ENCODE assay signal across 21 mouse cellular contexts in genomic region chr11:105374526-105375175, GRCm38 (mm10).
DNase-seq lines count a peak whose midpoint lies in the region; ATAC-seq and TF ChIP-seq lines count a peak whose summit lies in the region.
"Had no signal": no experiment of that assay in that cellular context is flagged by ENCODE, and none has a peak within 500 bp of the region (broad histone marks: within the 10 kb centered on the region; RNA-seq: fewer than 3 reads in every experiment).

No protein-coding gene starts in this region.

- no peaks in the 10 kb centered on the region for H3K27me3 ChIP-seq in heart, embryonic 12.5 days (replicated peaks)
- H3K27me3 ChIP-seq in lung, embryonic 14.5 days (ENCODE audit: insufficient read depth, low read length): no peaks in the 10 kb centered on the region
- H3K27me3 ChIP-seq in liver, embryonic 11.5 days (replicated peaks; ENCODE audit: control insufficient read depth, insufficient read depth, low read length): no peaks in the 10 kb centered on the region; the same call in 1 of the 2 replicates
- H3K27me3 ChIP-seq in kidney, embryonic 16.5 days (ENCODE audit: insufficient read depth, low read length): no peaks in the 10 kb centered on the region
- H3K27me3 ChIP-seq: stomach, embryonic 15.5 days had no signal

- H3K36me3 ChIP-seq in heart, embryonic 12.5 days: no peaks in the 10 kb centered on the region
- H3K36me3 ChIP-seq in lung, embryonic 14.5 days (ENCODE audit: insufficient read depth): no peaks in the 10 kb centered on the region
- H3K36me3 ChIP-seq in liver, embryonic 11.5 days (ENCODE audit: control insufficient read depth, insufficient read depth, low read length): no peaks in the 10 kb centered on the region
- no peaks in the 10 kb centered on the region for H3K36me3 ChIP-seq in kidney, embryonic 16.5 days (ENCODE audit: insufficient read depth, low read length)
- H3K36me3 ChIP-seq: hindbrain, embryonic 10.5 days; limb, embryonic 13.5 days; midbrain, embryonic 10.5 days; stomach, embryonic 15.5 days had no signal

- ATAC-seq in heart, embryonic 12.5 days (ENCODE audit: insufficient number of reproducible peaks, low FRiP score): no peak
- no peak for ATAC-seq in lung, embryonic 14.5 days (ENCODE audit: insufficient read depth)
- ATAC-seq in liver, embryonic 11.5 days (replicated peaks; ENCODE audit: low FRiP score): peak; percentile 82
- ATAC-seq in megakaryocyte progenitor cell, adult 5-6 weeks (replicated peaks; ENCODE audit: poor library complexity): peak; percentile 39; the same call in 1 of the 2 replicates
- no peak for ATAC-seq in kidney, embryonic 16.5 days (ENCODE audit: low FRiP score, low TSS enrichment)
- ATAC-seq: forebrain, embryonic 14.5 days; hindbrain, postnatal 0 days; intestine, postnatal 0 days; lung, postnatal 0 days had no signal

- no peak for TF ChIP-seq CTCF in lung, embryonic 14.5 days (IDR thresholded peaks at IDR 0.05; ENCODE audit: low read depth)

- no peak for DNase-seq in heart, adult 18-20 months
- DNase-seq in lung, embryonic 14.5 days: no peak
- no peak for DNase-seq in lung, postnatal 36 days
- DNase-seq in liver, embryonic 11.5 days (ENCODE audit: low spot score): no peak
- DNase-seq in ovary, adult 18-20 months (ENCODE audit: low spot score): no peak
- DNase-seq: cerebellum, postnatal 36 days; gastrocnemius, postnatal 36 days; layer of hippocampus, postnatal 36 days; retina, postnatal 1 day; thymus, adult 2 months had no signal

- no peak overlapping the region; the same call in 1 of the 2 replicates for H3K9ac ChIP-seq in heart, embryonic 12.5 days
- no peak overlapping the region for H3K9ac ChIP-seq in lung, embryonic 14.5 days
- no peak overlapping the region for H3K9ac ChIP-seq in liver, embryonic 11.5 days (ENCODE audit: low read depth, low read length)
- no peak overlapping the region for H3K9ac ChIP-seq in kidney, embryonic 16.5 days (replicated peaks; ENCODE audit: low read length)
- H3K9ac ChIP-seq: limb, embryonic 13.5 days; stomach, embryonic 15.5 days had no signal

- H3K27ac ChIP-seq in heart, embryonic 12.5 days (ENCODE audit: poor library complexity, severe bottlenecking): peak overlapping the region; percentile 82
- peak overlapping the region; percentile 15; the same call in 1 of the 2 replicates for H3K27ac ChIP-seq in lung, embryonic 14.5 days (ENCODE audit: low read depth)
- peak overlapping the region; percentile 33 for H3K27ac ChIP-seq in liver, embryonic 11.5 days (ENCODE audit: low read depth, low read length)
- no peak overlapping the region for H3K27ac ChIP-seq in kidney, embryonic 16.5 days (ENCODE audit: low read length)
- H3K27ac ChIP-seq: hindbrain, embryonic 10.5 days; hindbrain, postnatal 0 days; limb, embryonic 13.5 days; midbrain, embryonic 10.5 days had no signal

- no peak overlapping the region for H3K4me2 ChIP-seq in heart, embryonic 12.5 days
- H3K4me2 ChIP-seq in lung, embryonic 14.5 days: no peak overlapping the region
- H3K4me2 ChIP-seq in liver, embryonic 11.5 days: peak overlapping the region; percentile 11; the same call in 1 of the 2 replicates
- no peak overlapping the region for H3K4me2 ChIP-seq in kidney, embryonic 16.5 days (replicated peaks; ENCODE audit: low read depth, low read length)
- H3K4me2 ChIP-seq: limb, embryonic 13.5 days; stomach, embryonic 15.5 days had no signal

- no peaks in the 10 kb centered on the region for H3K9me3 ChIP-seq in heart, embryonic 12.5 days (replicated peaks)
- H3K9me3 ChIP-seq in lung, embryonic 14.5 days (ENCODE audit: low read depth, low read length): no peaks in the 10 kb centered on the region
- no peaks in the 10 kb centered on the region for H3K9me3 ChIP-seq in liver, embryonic 11.5 days (ENCODE audit: control insufficient read depth, low read length)
- H3K9me3 ChIP-seq in kidney, embryonic 16.5 days (ENCODE audit: low read length): no peaks in the 10 kb centered on the region
- H3K9me3 ChIP-seq: hindbrain, embryonic 10.5 days; limb, embryonic 13.5 days; midbrain, embryonic 10.5 days; stomach, embryonic 15.5 days had no signal

- WGBS in heart, embryonic 12.5 days: 51% methylated on average over 10 of the region's 10 CpGs
- WGBS in lung, embryonic 14.5 days: 72% methylated on average over 10 of the region's 10 CpGs
- WGBS in liver, embryonic 11.5 days: 59% methylated on average over 10 of the region's 10 CpGs
- 25% methylated on average over 10 of the region's 10 CpGs for WGBS in kidney, embryonic 16.5 days

- no peak overlapping the region for H3K4me3 ChIP-seq in heart, embryonic 12.5 days
- no peak overlapping the region for H3K4me3 ChIP-seq in lung, embryonic 14.5 days (ENCODE audit: low read depth, low read length)
- no peak overlapping the region for H3K4me3 ChIP-seq in liver, embryonic 11.5 days (ENCODE audit: low read depth, low read length)
- no peak overlapping the region for H3K4me3 ChIP-seq in kidney, embryonic 16.5 days (ENCODE audit: low read length)
- H3K4me3 ChIP-seq: hindbrain, embryonic 10.5 days; limb, embryonic 13.5 days; midbrain, embryonic 10.5 days; stomach, embryonic 15.5 days had no signal

- H3K4me1 ChIP-seq in heart, embryonic 12.5 days (replicated peaks): peaks cover 50% of the 10 kb centered on the region
- no peaks in the 10 kb centered on the region; the same call in 1 of the 2 replicates for H3K4me1 ChIP-seq in lung, embryonic 14.5 days (ENCODE audit: insufficient read depth)
- peaks cover 16% of the 10 kb centered on the region for H3K4me1 ChIP-seq in liver, embryonic 11.5 days (replicated peaks; ENCODE audit: control insufficient read depth, insufficient read depth, low read length)
- peaks cover 17% of the 10 kb centered on the region for H3K4me1 ChIP-seq in kidney, embryonic 16.5 days (ENCODE audit: insufficient read depth, low read length)
- H3K4me1 ChIP-seq: limb, embryonic 13.5 days; midbrain, embryonic 10.5 days; stomach, embryonic 15.5 days had no signal

Comparison
In these comparisons a context has a peak if more than half of its experiments do, and no peak if none do; other contexts are left out.
1. ATAC-seq: peak in liver, embryonic 11.5 days (single experiment) and megakaryocyte progenitor cell, adult 5-6 weeks (single experiment); none in heart, embryonic 12.5 days (single experiment), lung, embryonic 14.5 days (single experiment) and kidney, embryonic 16.5 days (single experiment).